Mouse (Mus musculus) thymus, adult 18-20 months (tissue): ENCODE measurements around the gene Smg6.
"Not testable (repeated sequence)": the region's sequence is repeated elsewhere in the genome, so short reads cannot be mapped to it uniquely, and the experiment has no call there.

Source experiments
- DNase-seq, 2 experiments: peaks; one replicate each; pipeline ENCODE4 v3.0.0; 2022; ENCODE audit warnings: mixed read lengths in 2 of 2

Smg6 gene

DNA sequence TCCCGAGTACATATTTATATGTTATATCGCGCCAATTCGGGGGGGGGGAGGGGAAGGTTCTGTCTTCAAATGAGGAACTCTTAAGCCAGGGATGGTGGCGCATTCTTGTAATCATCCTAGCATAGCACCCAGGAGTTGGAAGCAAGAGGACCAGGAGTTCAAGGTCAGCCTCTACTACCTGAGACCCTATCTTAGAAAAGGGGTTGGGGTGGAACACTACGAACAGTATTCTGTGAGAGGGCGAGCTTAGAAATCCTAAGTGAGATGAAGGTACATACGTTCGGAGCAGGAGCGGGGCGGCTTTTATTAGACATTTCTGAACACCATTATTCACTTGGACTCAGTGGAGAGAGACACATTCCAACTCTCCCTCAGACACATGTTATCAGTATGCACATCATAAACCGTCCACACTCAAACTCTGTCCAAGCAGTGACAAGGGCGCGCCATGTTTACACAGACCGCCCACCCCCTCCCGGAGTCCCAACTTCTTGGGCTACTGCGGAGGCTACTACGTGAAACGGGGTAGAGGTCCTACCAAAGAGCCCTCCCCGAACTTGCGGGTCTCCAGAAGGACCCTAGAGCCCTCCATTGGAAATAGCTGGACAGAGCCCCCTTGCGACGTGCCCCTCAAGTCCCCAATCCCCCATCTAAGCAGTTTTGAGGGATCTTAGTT is 243.9 kb downstream of the Smg6 start, which contains the start of gene Hic1:
Gene Hic1 (minus strand): TSS at position 115 of the 676 bp plus-strand sequence.
- no peak for DNase-seq

DNA sequence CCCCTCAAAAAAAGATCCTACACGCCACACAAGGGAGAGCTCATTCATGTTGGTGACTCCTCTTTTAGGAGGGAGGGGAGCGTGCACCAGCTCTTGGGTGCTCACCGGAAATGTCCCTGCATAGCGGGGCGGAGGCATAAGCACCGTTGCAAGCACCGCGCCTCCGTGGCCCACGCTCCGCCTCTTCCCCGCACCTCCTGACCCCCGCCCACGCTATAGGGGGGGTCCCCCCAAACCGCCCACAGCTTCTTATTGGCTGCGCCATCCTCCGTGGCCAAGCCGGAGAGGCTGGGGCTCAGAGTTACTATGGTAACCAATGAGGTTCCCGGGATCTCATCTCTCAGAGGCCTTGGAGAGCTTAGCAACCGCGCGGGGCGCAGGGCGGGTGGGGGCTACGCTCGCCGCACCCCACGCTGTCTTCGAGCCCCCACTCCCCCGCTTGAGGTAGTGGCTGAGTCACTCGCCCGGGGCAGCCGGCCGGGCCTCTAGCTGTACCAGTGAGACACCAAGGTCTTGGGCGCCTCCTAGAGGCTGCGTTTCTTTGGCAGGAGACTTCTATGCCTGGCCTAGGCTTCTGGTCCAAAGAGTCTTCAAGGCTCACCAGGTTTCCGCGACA is 244.6 kb downstream of the Smg6 start:
- DNase-seq: peak; percentile 71 to 79

DNA sequence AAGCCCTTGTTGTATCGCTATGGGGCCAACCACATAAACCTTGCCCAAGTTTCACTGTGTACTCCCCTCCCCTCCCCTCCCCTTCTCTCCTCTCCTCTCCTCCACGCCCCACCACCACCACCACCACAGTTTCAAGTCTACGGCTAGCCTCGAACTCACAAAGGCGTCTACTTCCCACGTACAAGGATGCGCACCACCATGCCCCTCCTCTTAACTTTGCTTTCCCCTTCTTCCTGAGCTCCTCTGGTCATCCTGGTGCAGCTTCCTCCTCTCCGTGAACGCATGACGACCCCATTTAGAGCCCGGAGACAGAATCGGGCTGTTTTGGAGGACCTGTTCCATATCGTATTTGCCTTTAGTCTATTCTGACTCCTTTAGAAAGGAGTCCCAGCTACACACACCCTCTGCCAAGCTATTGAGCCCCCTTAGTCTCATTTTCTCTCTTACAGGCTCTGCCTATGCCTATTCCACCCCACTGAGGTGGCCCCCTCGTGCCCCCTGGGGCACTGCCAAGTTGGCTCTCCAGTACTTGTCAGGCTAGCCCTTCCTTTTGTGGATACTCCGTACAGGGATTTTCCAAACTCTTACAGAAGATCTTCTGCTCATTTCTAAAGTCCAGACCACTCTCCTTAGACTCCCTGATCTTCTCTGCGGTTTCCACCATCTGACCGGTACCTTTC is 245.7 kb downstream of the Smg6 start:
- no peak for DNase-seq

DNA sequence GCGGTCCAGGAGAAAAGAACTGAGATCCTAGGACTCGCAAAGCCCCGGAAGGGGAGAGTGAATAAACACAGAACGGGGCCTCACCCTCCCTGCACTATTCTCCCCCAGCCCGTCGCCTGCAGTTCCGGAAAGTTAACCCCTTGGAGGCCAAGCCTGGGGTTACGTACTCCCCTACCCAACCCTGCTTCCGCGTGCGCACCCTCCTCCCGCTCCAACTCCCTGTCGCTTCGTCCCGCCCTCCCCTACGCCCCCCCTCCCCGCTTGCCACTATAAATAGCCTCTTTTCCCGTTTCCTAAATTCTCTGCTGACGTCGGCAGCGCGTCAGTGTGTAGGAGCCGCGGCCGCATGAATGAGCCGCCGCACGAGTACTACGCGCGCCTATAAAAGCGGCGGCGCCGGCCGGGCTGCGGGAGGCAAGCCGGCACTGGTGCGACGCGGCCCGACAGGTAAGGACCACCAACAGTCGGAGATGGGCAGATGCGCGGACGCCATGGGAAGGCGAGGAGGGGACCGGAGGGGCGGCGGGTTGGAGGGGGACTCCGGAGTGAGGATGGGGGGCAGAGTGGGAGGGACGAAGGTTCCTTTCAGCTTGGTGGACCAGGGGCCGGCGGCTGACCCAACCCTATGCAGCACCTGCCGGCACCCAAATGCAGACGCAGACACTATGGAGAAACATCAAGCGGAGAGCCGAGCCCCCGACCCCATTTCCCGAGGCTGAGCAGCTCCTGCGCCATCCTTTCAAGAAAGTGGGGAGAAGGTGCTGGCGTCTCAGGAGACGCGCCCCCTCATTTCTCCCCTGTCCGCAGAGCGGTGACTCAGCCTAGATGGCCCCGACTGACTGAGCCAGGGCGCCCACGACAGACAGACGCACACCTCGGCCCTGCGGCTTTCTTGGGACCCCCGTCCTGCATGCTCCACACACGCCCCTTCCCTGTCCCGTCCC is 246.8 kb downstream of the Smg6 start:
- DNase-seq: peak in 1 of 2 experiments; percentile 47

DNA sequence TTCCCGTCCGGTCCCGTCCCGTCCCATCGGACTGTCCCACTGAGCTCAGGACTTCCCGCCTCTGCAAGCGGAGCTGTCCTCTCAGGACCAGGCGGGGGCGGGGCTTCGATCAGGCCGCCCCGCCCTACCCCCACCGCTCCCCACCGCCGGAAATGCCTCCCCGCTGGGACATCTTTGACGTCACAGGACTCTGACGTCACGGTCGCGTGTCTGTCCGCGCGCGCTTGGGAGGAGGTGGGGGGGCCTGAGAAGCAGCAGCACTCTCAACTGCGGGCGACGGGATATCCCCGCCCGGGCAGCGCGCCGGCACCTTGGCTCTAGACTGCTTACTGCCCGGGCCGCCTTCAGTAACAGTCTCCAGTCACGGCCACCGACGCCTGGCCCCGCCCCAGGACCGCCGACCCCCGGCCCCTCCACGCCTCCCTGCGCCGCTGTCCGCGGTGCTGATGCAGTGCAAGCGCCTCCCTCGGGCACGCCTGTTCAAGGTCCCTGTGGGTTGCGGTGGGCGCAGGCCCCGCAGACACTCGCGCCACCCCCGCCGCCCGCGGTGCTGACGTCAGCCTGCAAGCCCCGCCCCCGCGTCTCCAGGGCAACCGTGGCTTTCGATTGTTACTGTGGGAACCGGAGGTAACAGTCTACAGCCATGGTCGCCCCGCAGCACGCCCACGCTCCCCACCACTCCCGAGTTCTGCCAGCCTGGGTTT is 247.6 kb downstream of the Smg6 start:
- peak; percentile 76 to 88 for DNase-seq

DNA sequence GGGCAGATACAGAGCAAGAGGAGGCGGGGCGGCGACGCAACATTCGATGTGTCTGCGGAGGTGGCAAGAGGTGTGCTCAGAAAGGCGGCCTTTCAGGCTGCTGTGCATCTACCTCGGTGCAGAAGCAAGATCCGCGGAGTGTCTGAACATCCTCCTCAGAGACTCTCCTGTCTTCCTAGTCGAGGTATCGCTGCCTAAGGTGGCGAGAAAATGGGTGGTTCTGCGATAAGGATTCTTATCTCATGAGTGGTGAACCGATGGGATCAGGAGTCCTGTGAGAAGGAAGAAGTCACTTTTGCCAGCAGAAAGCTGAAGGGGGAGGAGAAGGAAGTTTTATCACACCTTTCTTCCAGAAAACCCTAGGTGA is 248.2 kb downstream of the Smg6 start:
- DNase-seq: no peak

DNA sequence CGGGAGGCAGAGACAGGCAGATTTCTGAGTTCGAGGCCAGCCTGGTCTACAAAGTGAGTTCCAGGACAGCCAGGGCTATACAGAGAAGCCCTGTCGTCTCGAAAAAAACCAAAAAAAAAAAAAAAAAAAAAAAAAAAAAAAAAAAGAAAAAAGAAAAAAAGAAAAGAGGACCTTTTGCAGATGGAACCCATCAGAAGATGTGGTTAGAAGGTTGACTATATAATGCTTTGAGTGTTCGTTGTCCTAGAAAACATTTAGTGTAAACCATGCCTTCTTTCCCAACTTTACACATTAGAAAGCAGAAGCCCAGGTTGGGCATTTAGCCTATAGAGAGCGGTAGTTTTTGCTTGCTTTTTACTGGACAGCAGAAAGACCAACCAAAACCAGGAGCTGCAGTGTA is 249.0 kb downstream of the Smg6 start:
- not testable (repeated sequence) for DNase-seq

DNA sequence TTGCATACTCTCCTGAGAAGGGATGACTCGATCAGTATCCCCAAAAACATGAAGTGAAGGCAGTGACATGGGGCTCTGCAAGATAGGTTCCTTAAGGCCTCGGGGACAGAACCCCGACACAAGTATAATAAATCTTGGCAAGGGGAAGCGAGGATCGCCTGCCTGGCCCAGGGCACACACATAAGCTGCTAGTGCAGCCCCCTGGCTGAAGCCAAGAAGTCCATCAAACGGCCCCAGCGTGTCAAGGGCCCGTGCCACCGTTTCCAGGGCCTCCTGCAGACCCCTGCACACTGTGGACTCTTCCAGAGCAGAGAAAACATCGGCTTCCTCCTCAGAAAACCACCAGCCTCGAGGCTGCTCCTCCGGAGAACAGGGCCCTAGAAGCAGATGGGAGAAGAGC is 252.4 kb downstream of the Smg6 start:
- DNase-seq: no peak

DNA sequence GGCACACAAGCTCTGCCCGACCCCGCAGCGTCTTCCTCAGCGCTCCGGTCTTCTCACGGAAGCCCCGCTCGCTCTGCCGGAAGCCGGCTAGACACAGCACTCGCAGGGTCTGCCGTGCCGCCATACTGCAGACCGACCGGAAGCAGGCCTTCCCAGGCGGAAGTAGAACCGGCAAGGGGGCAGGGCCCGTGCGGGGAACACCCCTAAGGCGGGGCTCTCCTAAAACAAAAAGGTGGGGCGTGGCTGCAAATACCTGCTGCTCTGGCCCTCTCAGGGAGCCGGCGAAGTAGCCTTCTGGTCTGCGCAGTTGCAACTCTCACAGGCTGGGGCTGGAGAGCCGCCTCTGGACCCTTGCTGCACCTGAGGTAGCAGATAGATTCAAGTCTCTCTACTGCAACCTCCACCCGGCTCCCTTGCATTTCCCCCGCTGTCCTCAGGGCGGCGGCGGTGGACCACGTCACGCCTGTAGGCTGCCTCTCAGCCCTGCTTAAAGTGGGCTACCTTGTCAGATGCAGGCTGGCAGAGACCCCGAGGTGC is 253.1 kb downstream of the Smg6 start, which contains the start of gene Ovca2:
Gene Ovca2 (minus strand): TSS at position 164 of the 537 bp plus-strand sequence.
- peak; percentile 89 to 93 for DNase-seq

DNA sequence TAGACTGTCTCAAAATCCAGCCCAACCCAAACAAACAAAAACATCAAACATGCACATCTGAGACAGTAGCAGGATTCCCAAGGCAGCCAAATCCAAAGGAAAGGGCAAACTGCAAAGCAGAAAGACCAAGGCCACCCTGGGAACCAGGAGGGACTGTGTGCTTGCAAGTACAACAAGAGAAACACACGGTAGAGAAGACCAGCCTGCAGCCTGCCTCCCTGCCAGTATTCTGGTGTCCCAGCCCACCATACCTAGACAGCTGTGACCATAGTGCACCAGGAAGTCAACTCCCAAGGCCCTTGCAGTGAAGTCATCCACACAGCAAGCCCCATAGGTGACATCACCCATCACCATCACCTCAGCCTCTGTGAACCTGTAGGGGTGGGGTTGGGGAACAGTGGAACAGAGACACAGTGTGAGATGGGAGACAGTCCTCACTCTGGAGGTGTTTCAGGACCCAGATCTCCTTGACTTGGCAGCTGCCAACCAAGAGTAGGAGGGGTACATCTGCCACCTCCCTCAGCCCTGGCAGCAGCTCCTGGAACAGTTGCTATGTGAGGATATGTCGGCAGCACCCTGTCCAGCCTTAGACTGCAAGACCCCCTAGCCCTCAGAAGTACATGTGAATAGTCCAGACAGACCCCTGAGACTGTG is 258.4 kb downstream of the Smg6 start:
- DNase-seq: no peak

DNA sequence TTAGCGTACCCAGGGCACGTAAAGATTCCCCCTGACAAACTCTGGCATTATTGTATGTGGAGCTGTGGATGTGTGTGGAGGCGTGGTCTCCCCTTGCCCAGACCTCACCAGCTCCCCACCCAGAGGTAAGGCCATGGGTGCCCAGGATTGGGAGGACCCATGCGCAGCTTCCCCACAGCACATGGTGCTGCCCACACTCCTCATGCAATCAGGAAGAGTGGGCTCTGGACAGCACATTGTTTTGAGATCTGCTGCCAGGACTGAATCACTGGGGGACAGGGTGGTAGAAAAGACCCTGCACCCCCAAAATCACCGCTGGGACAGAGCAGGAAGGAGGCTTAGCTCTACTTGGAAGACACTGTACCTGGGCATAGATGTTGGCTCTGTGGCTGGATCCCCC is 258.9 kb downstream of the Smg6 start:
- DNase-seq: no peak

DNA sequence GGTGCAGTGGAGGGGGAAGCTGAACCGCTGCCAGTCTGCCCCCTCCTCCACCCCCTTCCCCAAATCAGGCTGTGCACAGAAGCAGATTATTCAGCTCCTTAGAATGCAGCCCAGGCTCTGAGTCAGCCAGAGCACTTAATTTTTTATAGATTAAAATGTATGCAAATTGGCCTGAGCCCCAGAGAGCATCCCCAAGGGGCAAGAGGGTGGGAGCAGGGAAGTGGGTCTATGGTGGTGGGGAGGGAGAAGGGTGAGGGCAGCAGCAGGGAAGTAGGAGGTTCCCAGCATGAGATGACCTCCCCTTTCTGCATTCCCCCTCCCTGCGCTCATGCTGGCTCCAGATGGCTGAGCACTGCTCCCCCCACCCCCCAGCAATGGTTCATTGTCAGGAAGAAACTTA is 259.4 kb downstream of the Smg6 start:
- DNase-seq: no peak

DNA sequence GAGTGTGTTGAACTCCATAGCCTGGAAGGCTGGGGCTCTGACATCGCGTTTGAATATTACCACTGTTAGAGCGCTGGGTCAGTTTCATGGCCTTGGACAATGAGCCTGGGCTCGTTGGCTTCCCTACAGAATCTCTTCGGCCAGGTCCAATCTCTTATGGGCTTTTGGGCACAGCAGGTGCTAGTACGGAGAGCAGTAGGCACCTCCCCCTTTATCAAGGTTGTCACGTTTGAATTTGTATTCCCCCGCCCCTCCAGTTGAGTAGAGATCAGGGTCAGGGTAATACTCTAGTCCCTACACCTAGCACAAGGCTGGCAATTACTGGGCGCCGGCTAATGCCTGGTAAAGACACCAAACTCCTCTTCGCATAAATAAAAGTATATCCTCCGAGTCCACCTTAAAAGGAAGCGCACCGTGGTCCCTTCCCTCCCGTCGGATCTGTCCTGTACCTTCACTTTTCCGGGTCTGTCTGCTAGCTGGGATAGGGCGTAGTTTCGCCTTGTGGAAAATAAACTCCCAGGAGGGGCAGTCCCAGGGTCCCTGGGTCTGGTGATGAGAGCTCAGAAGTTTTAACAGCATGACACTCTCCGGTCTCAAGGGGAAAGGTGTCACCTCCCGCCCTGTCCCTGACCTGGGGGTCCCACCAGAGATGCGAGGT is 264.2 kb downstream of the Smg6 start:
- DNase-seq: no peak

DNA sequence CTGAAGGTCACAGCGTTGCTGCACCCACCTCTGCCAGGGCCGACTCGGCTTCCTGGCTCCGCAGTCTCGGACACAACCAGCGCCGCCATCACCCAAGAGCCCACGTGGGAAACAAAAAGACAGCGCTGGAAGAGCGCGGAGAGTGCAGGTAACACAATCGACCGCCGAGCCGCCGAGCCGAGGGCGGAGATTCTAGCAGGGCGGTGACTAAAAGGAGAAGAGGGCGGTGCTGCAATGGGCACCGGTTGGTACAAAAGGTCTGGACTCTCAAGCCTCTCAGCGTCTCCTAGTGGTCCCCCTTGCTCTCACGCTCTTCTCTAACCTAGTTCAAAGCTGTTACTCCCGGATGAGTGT is 264.7 kb downstream of the Smg6 start:
- DNase-seq: peak; percentile 71 to 76

DNA sequence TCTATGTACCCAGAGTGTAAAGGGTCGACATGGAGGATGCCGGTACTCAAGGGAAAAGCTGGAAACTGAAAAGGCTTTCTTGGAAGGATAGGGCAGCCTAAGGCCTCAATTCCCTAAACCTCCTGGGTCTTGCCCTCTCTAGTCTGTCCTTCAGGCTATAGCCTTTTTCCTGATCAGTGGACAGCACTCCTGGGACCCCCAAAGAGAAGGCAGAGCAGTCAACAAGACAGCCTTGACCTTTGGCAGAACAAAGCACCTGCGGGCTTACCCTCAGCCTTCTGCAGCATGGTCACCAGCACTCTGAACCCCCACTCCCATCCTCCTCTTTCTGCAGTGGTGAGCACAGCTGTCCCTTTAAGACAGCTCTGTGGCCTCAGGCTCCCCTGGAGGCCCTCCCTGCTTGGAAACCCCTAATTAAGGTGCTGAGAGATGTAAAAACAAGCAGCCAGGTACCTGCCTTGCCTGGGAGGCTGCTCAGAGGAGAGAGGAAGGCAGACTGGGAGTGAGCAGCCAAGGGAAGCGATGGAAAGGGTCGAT is 265.4 kb downstream of the Smg6 start, which contains the start of gene Dph1:
Gene Dph1 (minus strand): TSS at position 337 of the 537 bp plus-strand sequence.
- DNase-seq: no peak

DNA sequence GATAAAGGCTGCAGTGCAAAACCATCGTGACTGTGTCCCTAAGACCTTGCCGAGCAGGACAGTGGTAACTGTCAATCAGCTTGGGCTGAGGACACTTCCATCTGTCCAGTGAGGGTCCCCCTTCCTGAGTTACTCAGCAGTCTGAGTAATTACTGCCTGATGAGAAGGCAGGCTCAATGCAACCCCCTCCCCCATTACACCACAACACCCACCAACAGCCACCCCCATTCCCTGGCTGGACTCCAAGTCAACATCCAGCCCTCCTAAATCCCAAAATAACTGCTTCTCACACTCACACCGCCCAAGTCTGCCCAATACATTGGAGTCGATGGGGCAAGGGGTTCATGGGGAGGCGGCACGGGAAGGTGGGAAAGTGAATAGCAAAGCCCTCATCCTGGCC is 266.2 kb downstream of the Smg6 start:
- no peak for DNase-seq

DNA sequence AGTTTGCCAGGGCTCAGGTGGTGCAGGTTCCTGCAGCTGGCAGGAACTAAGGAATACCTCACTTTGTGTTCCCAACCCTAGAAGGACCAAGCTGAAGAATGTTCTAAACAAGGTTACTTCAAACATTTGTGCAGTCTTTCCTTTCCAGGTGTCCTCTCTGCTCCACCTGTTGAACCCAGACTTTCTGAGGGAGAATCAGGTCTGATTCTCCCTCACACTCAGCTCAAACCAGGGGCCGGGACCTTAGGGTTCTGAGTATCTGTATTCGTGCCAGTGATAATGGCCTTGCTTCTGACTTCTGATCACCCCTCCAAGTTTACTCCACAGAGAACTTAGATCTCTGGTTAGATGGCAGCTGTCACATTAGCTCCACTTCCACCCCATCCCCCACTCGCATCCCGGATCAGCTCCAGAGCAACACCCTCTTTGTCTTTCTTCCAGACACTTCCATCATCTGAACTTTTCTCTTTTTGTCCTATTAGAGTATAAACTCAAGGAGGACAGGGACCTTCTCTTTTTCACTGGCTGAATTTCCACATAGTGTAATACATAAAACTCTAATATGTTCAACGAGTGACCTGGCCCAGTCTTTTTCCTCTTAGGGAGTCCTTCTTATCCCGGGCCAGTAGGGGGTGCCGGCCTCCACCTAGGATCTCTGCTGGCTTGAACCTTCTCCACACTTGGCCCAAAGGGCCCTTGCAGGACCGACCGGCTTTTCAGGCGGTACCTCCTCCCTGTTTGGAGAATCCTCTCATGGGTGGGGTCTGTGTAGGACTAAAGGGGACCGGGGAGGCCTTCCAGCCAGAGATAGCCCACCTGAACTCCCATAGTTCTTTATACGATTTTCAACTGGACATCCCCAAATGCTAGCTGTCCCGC is 267.0 kb downstream of the Smg6 start:
- DNase-seq: peak; percentile 44 to 49

DNA sequence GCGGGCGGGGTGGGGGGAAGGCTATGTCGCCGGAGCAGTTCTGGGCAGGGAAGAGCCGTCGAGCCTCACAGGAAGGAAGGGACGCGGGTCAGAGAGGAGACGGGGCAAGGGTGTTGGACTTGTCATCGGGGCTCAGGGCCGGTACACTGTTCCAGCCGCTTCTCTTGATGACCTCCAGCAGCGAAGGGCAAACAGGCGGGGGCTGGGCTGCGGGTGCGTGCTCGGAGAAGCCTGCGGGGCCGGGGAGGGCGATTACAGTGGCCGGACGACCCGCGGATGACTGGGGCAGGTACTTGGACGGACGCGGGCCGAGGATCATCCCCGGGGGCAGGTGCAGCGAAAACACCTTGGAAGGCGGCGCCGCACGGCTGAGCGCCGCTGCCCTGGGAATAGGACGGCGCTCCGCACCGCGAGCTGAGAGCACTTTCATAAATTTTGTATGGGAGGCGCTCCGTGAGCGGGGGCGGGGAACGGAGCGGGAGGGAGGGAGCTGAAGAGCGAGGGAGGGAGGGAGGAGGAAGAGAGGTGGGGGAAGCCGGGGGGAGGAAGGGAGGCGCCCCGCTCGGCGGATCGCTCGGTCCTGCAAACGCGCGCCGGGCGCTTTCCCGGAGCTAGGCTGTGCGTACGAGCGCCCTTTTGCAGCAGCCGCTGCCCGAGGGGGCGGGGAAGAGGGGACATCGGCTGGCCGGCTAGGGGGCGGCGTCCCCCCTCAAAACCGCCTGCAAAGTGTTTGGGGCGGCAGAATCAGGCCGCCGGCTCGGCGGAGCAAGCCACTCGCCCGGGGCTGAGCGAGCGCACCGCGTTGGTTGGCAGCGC is 267.8 kb downstream of the Smg6 start, which contains the start of gene Rtn4rl1:
Gene Rtn4rl1 (plus strand): TSS at position 528 of the 816 bp plus-strand sequence.
- peak; percentile 70 to 73 for DNase-seq
